Mouse (Mus musculus) MEL (cell line): ENCODE results near the gene Efcab14. TPM values are rescaled to one million over a fixed set of nuclear protein-coding genes. Genes with fewer than 3 reads are reported as not detected.

Source experiments
- DNase-seq: peaks from one replicate; pipeline ENCODE4 v3.0.0; 2011; ENCODE audit warnings: low read depth, low spot score
- H3K27ac ChIP-seq: 2 replicates; pipeline ENCODE4 v1.5.1; 2012; ENCODE audit warnings: low read depth, mild to moderate bottlenecking, control low read depth, low read length, moderate library complexity; ENCODE audit not compliant: control insufficient read depth
- H3K27me3 ChIP-seq, 2 experiments: fragments of 150-350 bp in 1 of 2; sonication (generic) in 1 of 2; 2 replicates each; pipeline ENCODE4 v1.6.1; 2012; ENCODE audit warnings: low read length in 2 of 2, mild to moderate bottlenecking in 2 of 2, improper control_type of control experiment in 1 of 2, moderate library complexity in 1 of 2; ENCODE audit not compliant: insufficient read depth in 2 of 2, control insufficient read depth in 1 of 2
- H3K36me3 ChIP-seq, 2 experiments: 2 replicates each; pipeline ENCODE4 v1.6.1; 2012 to 2014; ENCODE audit warnings: low read length in 2 of 2, improper control_type of control experiment in 1 of 2, inconsistent platforms in 1 of 2, mild to moderate bottlenecking in 1 of 2; ENCODE audit not compliant: insufficient read depth in 2 of 2, control insufficient read depth in 1 of 2
- H3K4me1 ChIP-seq, 2 experiments: fragments of 150-350 bp in 1 of 2; sonication (generic) in 1 of 2; 2 replicates each; pipeline ENCODE4 v1.6.1; 2012; ENCODE audit warnings: low read length in 2 of 2, improper control_type of control experiment in 1 of 2, mild to moderate bottlenecking in 1 of 2; ENCODE audit not compliant: insufficient read depth in 2 of 2, control insufficient read depth in 1 of 2
- H3K4me3 ChIP-seq, 2 experiments: fragments of 150-350 bp in 1 of 2; sonication (generic) in 1 of 2; 2 replicates each; pipeline ENCODE4 v1.5.1; 2012; ENCODE audit warnings: low read depth in 2 of 2, low read length in 2 of 2, mild to moderate bottlenecking in 2 of 2, moderate library complexity in 2 of 2, control low read depth in 1 of 2, improper control_type of control experiment in 1 of 2; ENCODE audit not compliant: control insufficient read depth in 1 of 2, insufficient read depth in 1 of 2
- H3K79me2 ChIP-seq: 2 replicates; pipeline ENCODE4 v1.6.1; 2012; ENCODE audit warnings: mild to moderate bottlenecking, low read length, moderate library complexity; ENCODE audit not compliant: control insufficient read depth, poor library complexity, insufficient read depth
- H3K9ac ChIP-seq: 2 replicates; pipeline ENCODE4 v1.6.1; 2012; ENCODE audit warnings: low read depth, mild to moderate bottlenecking, control low read depth, low read length, moderate library complexity; ENCODE audit not compliant: control insufficient read depth, poor library complexity, severe bottlenecking
- H3K9me3 ChIP-seq: fragments of 150-350 bp; sonication (generic); replicated peaks from 2 replicates; pipeline ENCODE4 v1.6.1; 2012; ENCODE audit warnings: mild to moderate bottlenecking, low read length, improper control_type of control experiment, moderate library complexity; ENCODE audit not compliant: insufficient read depth
- E2F4 ChIP-seq: IDR thresholded peaks from 2 replicates; pipeline ENCODE4 v1.6.1; 2011; ENCODE audit warnings: low read depth, low read length, improper control_type of control experiment, borderline replicate concordance
- EP300 ChIP-seq, 2 experiments: IDR thresholded peaks; 2 replicates each; pipeline ENCODE4 v1.6.1; 2011; ENCODE audit warnings: improper control_type of control experiment in 2 of 2, low read length in 2 of 2, low read depth in 1 of 2, mild to moderate bottlenecking in 1 of 2
- JUND ChIP-seq: IDR thresholded peaks from 2 replicates; pipeline ENCODE4 v1.6.1; 2011; ENCODE audit warnings: low read depth, mild to moderate bottlenecking, improper control_type of control experiment, low read length
- MAFK ChIP-seq: IDR thresholded peaks from 2 replicates; pipeline ENCODE4 v1.6.1; 2011; ENCODE audit warnings: low read depth, mild to moderate bottlenecking, low read length, improper control_type of control experiment, borderline replicate concordance
- MXI1 ChIP-seq: IDR thresholded peaks from 2 replicates; pipeline ENCODE4 v1.6.1; 2011; ENCODE audit warnings: mild to moderate bottlenecking, low read depth, low read length, improper control_type of control experiment
- MYC ChIP-seq: IDR thresholded peaks from 2 replicates; pipeline ENCODE4 v1.6.1; 2011; ENCODE audit warnings: low read depth, mild to moderate bottlenecking, low read length, improper control_type of control experiment, moderate library complexity
- NELFE ChIP-seq: IDR thresholded peaks from 2 replicates; pipeline ENCODE4 v1.6.1; 2011; ENCODE audit warnings: low read depth, low read length, improper control_type of control experiment
- POLR2A ChIP-seq, 2 experiments: IDR thresholded peaks; 2 replicates each; pipeline ENCODE4 v1.6.1; 2011 to 2012; ENCODE audit warnings: low read length in 2 of 2, mild to moderate bottlenecking in 2 of 2, control low read depth in 1 of 2, improper control_type of control experiment in 1 of 2, low read depth in 1 of 2, moderate library complexity in 1 of 2; ENCODE audit not compliant: control insufficient read depth in 1 of 2, insufficient read depth in 1 of 2, poor library complexity in 1 of 2
- POLR2AphosphoS5 ChIP-seq: IDR thresholded peaks from 2 replicates; pipeline ENCODE4 v1.6.1; 2012; ENCODE audit warnings: low read depth, borderline replicate concordance, mild to moderate bottlenecking, inconsistent platforms, low read length, moderate library complexity, mixed read lengths
- SMC3 ChIP-seq: IDR thresholded peaks from 2 replicates; pipeline ENCODE4 v1.6.1; 2011; ENCODE audit warnings: low read depth, low read length, improper control_type of control experiment
- TBP ChIP-seq: IDR thresholded peaks from 2 replicates; pipeline ENCODE4 v1.8.0; 2011; ENCODE audit warnings: low read depth, low read length, improper control_type of control experiment
- TCF12 ChIP-seq: IDR thresholded peaks from 2 replicates; pipeline ENCODE4 v1.6.1; 2014; ENCODE audit warnings: low read depth, mild to moderate bottlenecking, inconsistent platforms, low read length, improper control_type of control experiment, moderate library complexity
- USF1 ChIP-seq: IDR thresholded peaks from 2 replicates; pipeline ENCODE4 v1.6.1; 2014; ENCODE audit warnings: low read depth, mild to moderate bottlenecking, inconsistent platforms, low read length, improper control_type of control experiment, moderate library complexity
- USF2 ChIP-seq, 2 experiments: IDR thresholded peaks; 2 replicates each; pipeline ENCODE4 v1.6.1; 2011 to 2012; ENCODE audit warnings: improper control_type of control experiment in 2 of 2, low read length in 2 of 2, borderline replicate concordance in 1 of 2, inconsistent platforms in 1 of 2, low read depth in 1 of 2, mild to moderate bottlenecking in 1 of 2; ENCODE audit not compliant: insufficient read depth in 1 of 2
- ZC3H11A ChIP-seq: IDR thresholded peaks from 2 replicates; pipeline ENCODE4 v1.6.1; 2012; ENCODE audit warnings: low read depth, mild to moderate bottlenecking, inconsistent platforms, low read length, improper control_type of control experiment
- polyA plus RNA-seq, 2 experiments: library from polyadenylated mRNA; stranded (reverse) in 1 of 2; unstranded in 1 of 2; fragments of >175 nt in 1 of 2; fragments of >200 nt in 1 of 2; gene quantifications; 2 replicates each; pipeline versions ENCODE4 v1.2.1 to v1.2.4; 2012; ENCODE audit warnings: low replicate concordance in 2 of 2, low read depth in 1 of 2; ENCODE audit not compliant: insufficient read length in 2 of 2, insufficient read depth in 1 of 2, missing spikeins in 1 of 2
- total RNA-seq: library from RNA; depleted of rRNA; stranded (reverse); fragments of 300-350 nt; gene quantifications from 2 replicates; pipeline ENCODE4 v1.2.3, GENCODE M21; 2012

Gene Efcab14
- total and polyA plus RNA-seq, 3 experiments: 11.7 to 17.1 TPM; not detected in 1

- Histone ChIP-seq H3K79me2 (peaks cover 9% of the 10 kb centered on the region), H3K4me1 (peaks cover 6 to 16% of the 10 kb centered on the region in 2 experiments; a peak in 3 of 4 replicates), H3K9me3 (no peaks in the 10 kb centered on the region), H3K27me3 (no peaks in the 10 kb centered on the region), H3K4me3 (peak overlapping the region; percentile 65 to 95), H3K36me3 (peaks cover 6 to 9% of the 10 kb centered on the region in 2 experiments), H3K9ac (peak overlapping the region; percentile 65), H3K27ac (peak overlapping the region; percentile 32)
- DNase-seq: peak; percentile 62
- TF ChIP-seq POLR2AphosphoS5: no peak
- TF ChIP-seq USF1: peak; percentile 37; the same call in 1 of the 2 replicates
- peak; percentile 25; the same call in 1 of the 2 replicates for TF ChIP-seq MAFK
These were observed 48.0 kb downstream of the Efcab14 start for GRCm38 (mm10) chr4:115785511-115786034.

- Histone ChIP-seq H3K9ac (no peak overlapping the region), H3K36me3 (peaks cover 0 to 18% of the 10 kb centered on the region in 2 experiments; a peak in 2 of 4 replicates), H3K79me2 (no peaks in the 10 kb centered on the region), H3K27me3 (no peaks in the 10 kb centered on the region), H3K4me3 (no peak overlapping the region), H3K4me1 (peaks cover 0 to 2% of the 10 kb centered on the region in 2 experiments; a peak in 1 of 4 replicates), H3K9me3 (no peaks in the 10 kb centered on the region), H3K27ac (no peak overlapping the region)
- TF ChIP-seq JUND: no peak
- no peak for TF ChIP-seq MYC
- no peak for TF ChIP-seq SMC3
- TF ChIP-seq USF1: no peak
- no peak for TF ChIP-seq NELFE
- no peak for TF ChIP-seq POLR2A (IDR thresholded peaks at IDR 0.05; ENCODE audit: control insufficient read depth in 1 of 2, insufficient read depth in 1 of 2, low read depth in 1 of 2, low read length in 2 of 2, poor library complexity in 1 of 2)
- no peak for TF ChIP-seq TBP
- DNase-seq: no peak
These were observed 53.3 kb downstream of the Efcab14 start for GRCm38 (mm10) chr4:115790864-115791263.

GRCm38 (mm10) chr4:115795360-115795759, 57.8 kb downstream of the Efcab14 start:
- Histone ChIP-seq H3K9ac (no peak overlapping the region), H3K27ac (no peak overlapping the region), H3K79me2 (no peaks in the 10 kb centered on the region), H3K27me3 (no peaks in the 10 kb centered on the region), H3K4me3 (no peak overlapping the region), H3K36me3 (peaks cover 0 to 18% of the 10 kb centered on the region in 2 experiments; a peak in 2 of 4 replicates), H3K9me3 (no peaks in the 10 kb centered on the region), H3K4me1 (no peaks in the 10 kb centered on the region)
- DNase-seq: no peak
- TF ChIP-seq MXI1 (no peak), USF2 (IDR thresholded peaks at IDR 0.05; ENCODE audit: borderline replicate concordance in 1 of 2, insufficient read depth in 1 of 2, low read depth in 1 of 2, low read length in 2 of 2) (no peak), E2F4 (no peak), JUND (no peak), EP300 (IDR thresholded peaks at IDR 0.05; ENCODE audit: low read depth in 1 of 2, low read length in 2 of 2) (no peak), ZC3H11A (no peak), TCF12 (no peak), USF1 (no peak), MAFK (no peak)
